23 mouse cellular contexts compared by ENCODE assay signal in genomic region chr6:54057661-54058060, GRCm38 (mm10). TPM values are rescaled to one million over a fixed set of nuclear protein-coding genes. Genes with fewer than 3 reads are reported as not detected.
DNase-seq lines count a peak whose midpoint lies in the region; ATAC-seq and TF ChIP-seq lines count a peak whose summit lies in the region.
"Had no signal": no experiment of that assay in that cellular context is flagged by ENCODE, and none has a peak within 500 bp of the region (broad histone marks: within the 10 kb centered on the region; RNA-seq: fewer than 3 reads in every experiment).

No protein-coding gene starts in this region.

- no peak overlapping the region for H3K27ac ChIP-seq in kidney, postnatal 0 days
- H3K27ac ChIP-seq: embryonic facial prominence, embryonic 15.5 days; forebrain, embryonic 10.5 days; heart, embryonic 10.5 days; hindbrain, embryonic 14.5 days; limb, embryonic 15.5 days had no signal

- no peak overlapping the region for H3K4me3 ChIP-seq in kidney, postnatal 0 days (replicated peaks; ENCODE audit: low read depth, low read length)
- H3K4me3 ChIP-seq: embryonic facial prominence, embryonic 15.5 days; forebrain, embryonic 10.5 days; heart, embryonic 10.5 days; limb, embryonic 15.5 days had no signal

- TF ChIP-seq CTCF in kidney, postnatal 0 days (IDR thresholded peaks at IDR 0.05; ENCODE audit: low read depth) = peak; percentile 36; the same call in 1 of the 2 replicates

- ATAC-seq in CD4-positive, CD25-positive, alpha-beta regulatory T cell, adult 4 months = no peak
- ATAC-seq in kidney, postnatal 0 days (replicated peaks; ENCODE audit: low FRiP score, low read depth) = no peak

- H3K9ac ChIP-seq in kidney, postnatal 0 days (ENCODE audit: low read depth, low read length) = no peak overlapping the region
- H3K9ac ChIP-seq: embryonic facial prominence, embryonic 15.5 days; hindbrain, embryonic 14.5 days; limb, embryonic 15.5 days had no signal

- peaks cover 4% of the 10 kb centered on the region for H3K4me1 ChIP-seq in kidney, postnatal 0 days (replicated peaks; ENCODE audit: insufficient read depth, low read length)
- H3K4me1 ChIP-seq: embryonic facial prominence, embryonic 15.5 days had no signal

- 88% methylated on average over 10 of the region's 10 CpGs for WGBS in kidney, postnatal 0 days

- no peaks in the 10 kb centered on the region for H3K36me3 ChIP-seq in kidney, postnatal 0 days (ENCODE audit: insufficient read depth, low read length)
- H3K36me3 ChIP-seq: embryonic facial prominence, embryonic 15.5 days; forebrain, embryonic 10.5 days; G1E; heart, embryonic 10.5 days; limb, embryonic 15.5 days had no signal

- H3K9me3 ChIP-seq in kidney, postnatal 0 days (replicated peaks; ENCODE audit: low read length) = no peaks in the 10 kb centered on the region
- H3K9me3 ChIP-seq: embryonic facial prominence, embryonic 15.5 days; forebrain, embryonic 10.5 days; heart, embryonic 10.5 days; limb, embryonic 15.5 days had no signal

- DNase-seq in CD4-positive, CD25-positive, alpha-beta regulatory T cell, adult 2 months (ENCODE audit: low read depth, low spot score) = peak; percentile 31
- DNase-seq in kidney, postnatal 0 days (ENCODE audit: low spot score) = no peak
- DNase-seq in kidney, postnatal 14 days = no peak
- peak; percentile 4 for DNase-seq in A20 (ENCODE audit: low read depth, low spot score)
- peak; percentile 11 for DNase-seq in WW6 (ENCODE audit: low read depth, low spot score)
- no peak for DNase-seq in lung, postnatal 25 days (ENCODE audit: low spot score)
- no peak for DNase-seq in MN1 (ENCODE audit: low spot score)
- DNase-seq: adrenal gland, postnatal 14 days; cerebellum, adult 9-11 months; embryo, embryonic 11 days; gastrocnemius, postnatal 14 days; heart, postnatal 10 days; kidney, adult 18-20 months; kidney, postnatal 36 days; spleen, adult 18-20 months; thymus, postnatal 14 days had no signal

- no peak overlapping the region for H3K4me2 ChIP-seq in kidney, postnatal 0 days (ENCODE audit: low read length)
- H3K4me2 ChIP-seq: embryonic facial prominence, embryonic 15.5 days; hindbrain, embryonic 14.5 days; limb, embryonic 15.5 days had no signal

- H3K27me3 ChIP-seq in kidney, postnatal 0 days (ENCODE audit: insufficient read depth, low read length) = no peaks in the 10 kb centered on the region
- H3K27me3 ChIP-seq: embryonic facial prominence, embryonic 15.5 days; limb, embryonic 15.5 days had no signal

RNA-seq across cellular contexts. Expression of gene Chn2, which starts 18.3 kb away (rescaled TPM):
- 10 to 100 TPM in 1 of 2 experiments, 1 to 10 TPM in 1; 3.1 to 10.5 TPM for polyA plus RNA-seq in CD4-positive, CD25-positive, alpha-beta regulatory T cell, adult 4 months (2017; shearing (Covaris generic))
- 16.3 and 16.8 TPM in 2 replicates for polyA plus RNA-seq in kidney, postnatal 0 days (2015; fragmentation: Nextera tagmentation; extraction: Ambion mirVana)
- polyA plus RNA-seq: G1E had no signal

Comparison
In these comparisons a context has a peak if more than half of its experiments do, and no peak if none do; other contexts are left out.
1. DNase-seq: peak in CD4-positive, CD25-positive, alpha-beta regulatory T cell, adult 2 months (single experiment), A20 (single experiment) and WW6 (single experiment); none in kidney, postnatal 0 days (single experiment), kidney, postnatal 14 days (single experiment), lung, postnatal 25 days (single experiment) and MN1 (single experiment).